Mouse (Mus musculus) ES-Bruce4 (cell line): ENCODE results near the gene Teddm2. TPM values are rescaled to one million over a fixed set of nuclear protein-coding genes. Genes with fewer than 3 reads are reported as not detected.

Experiments used
- H3K27ac ChIP-seq: 2 replicates; pipeline ENCODE4 v1.5.1; 2012; ENCODE audit warnings: low read length, inconsistent platforms; ENCODE audit not compliant: insufficient read depth
- H3K27me3 ChIP-seq: 2 replicates; pipeline ENCODE4 v1.6.1; 2012; ENCODE audit warnings: mild to moderate bottlenecking, low read length, inconsistent platforms; ENCODE audit not compliant: control insufficient read depth, poor library complexity, insufficient read depth, severe bottlenecking
- H3K36me3 ChIP-seq: 2 replicates; pipeline ENCODE4 v1.6.1; 2012; ENCODE audit warnings: inconsistent platforms, mild to moderate bottlenecking, low read length, moderate library complexity; ENCODE audit not compliant: control insufficient read depth, poor library complexity, insufficient read depth, severe bottlenecking
- H3K4me1 ChIP-seq: one replicate; pipeline ENCODE4 v1.8.1; 2011; ENCODE audit warnings: low read length; ENCODE audit not compliant: control insufficient read depth, insufficient read depth
- H3K4me3 ChIP-seq: 2 replicates; pipeline ENCODE4 v1.5.1; 2011; ENCODE audit warnings: low read depth, mild to moderate bottlenecking, low read length
- H3K9ac ChIP-seq: 2 replicates; pipeline ENCODE4 v1.6.1; 2012; ENCODE audit warnings: low read depth, mild to moderate bottlenecking, inconsistent platforms; ENCODE audit not compliant: poor library complexity, severe bottlenecking
- H3K9me3 ChIP-seq: replicated peaks from 2 replicates; pipeline ENCODE4 v1.6.1; 2012; ENCODE audit warnings: mild to moderate bottlenecking, low read length, inconsistent platforms; ENCODE audit not compliant: control insufficient read depth, poor library complexity, insufficient read depth, severe bottlenecking
- CTCF ChIP-seq: IDR thresholded peaks from one replicate; pipeline ENCODE4 v1.8.1; 2011; ENCODE audit warnings: low read depth, low read length
- EP300 ChIP-seq: IDR thresholded peaks from 2 replicates; pipeline ENCODE4 v1.6.1; 2011; ENCODE audit warnings: low read depth, low read length; ENCODE audit not compliant: insufficient read depth
- POLR2A ChIP-seq: IDR thresholded peaks from one replicate; pipeline ENCODE4 v1.8.1; 2011; ENCODE audit warnings: low read length; ENCODE audit not compliant: insufficient read depth
- polyA plus RNA-seq: library from polyadenylated mRNA; stranded (reverse); fragments of >200 nt; gene quantifications from 2 replicates; pipeline ENCODE4 v1.2.4, GENCODE M21; 2011; ENCODE audit warnings: low read depth; ENCODE audit not compliant: missing spikeins, insufficient read depth, insufficient read length

Teddm2 gene
- 0.64 TPM in 1 of 2 replicates, not detected in the other for polyA plus RNA-seq

GRCm38 (mm10) chr1:153899731-153900380 lies at the start of gene Teddm2, which contains the start of gene Glul:
TSS of gene Teddm2 (minus strand) at chr1:153900228.
TSS of gene Glul (plus strand) at chr1:153899944.
- no peaks in the 10 kb centered on the region for H3K9me3 ChIP-seq
- H3K36me3 ChIP-seq, result peaks cover 17% of the 10 kb centered on the region
- peak within 1 kb of the TSS; percentile 43 for H3K9ac ChIP-seq
- H3K27me3 ChIP-seq, result no peaks in the 10 kb centered on the region
- H3K27ac ChIP-seq, result peak within 1 kb of the TSS; percentile 60
- H3K4me3 ChIP-seq, result peak within 1 kb of the TSS; percentile 82
- peaks cover 2% of the 10 kb centered on the region for H3K4me1 ChIP-seq
- peak; percentile 96 for TF ChIP-seq POLR2A
- TF ChIP-seq CTCF, result no peak
- TF ChIP-seq EP300, result peak; percentile 78; the same call in 1 of the 2 replicates

- H3K9ac ChIP-seq, result no peak overlapping the region
- no peaks in the 10 kb centered on the region for H3K27me3 ChIP-seq
- no peak overlapping the region for H3K27ac ChIP-seq
- no peak overlapping the region for H3K4me3 ChIP-seq
- no peak for TF ChIP-seq POLR2A
- no peak for TF ChIP-seq EP300
- no peak for TF ChIP-seq CTCF
- no peaks in the 10 kb centered on the region for H3K4me1 ChIP-seq
- H3K36me3 ChIP-seq, result no peaks in the 10 kb centered on the region
- H3K9me3 ChIP-seq, result no peaks in the 10 kb centered on the region
Observed at GRCm38 (mm10) chr1:153947837-153948236, 47.8 kb upstream of the Teddm2 start.

- Histone ChIP-seq H3K27ac (no peak overlapping the region), H3K4me1 (no peaks in the 10 kb centered on the region), H3K9me3 (no peaks in the 10 kb centered on the region; the same call in 1 of the 2 replicates), H3K27me3 (no peaks in the 10 kb centered on the region), H3K36me3 (no peaks in the 10 kb centered on the region), H3K4me3 (no peak overlapping the region), H3K9ac (no peak overlapping the region)
- no peak for TF ChIP-seq EP300
- TF ChIP-seq POLR2A, result no peak
- TF ChIP-seq CTCF, result no peak
Observed at GRCm38 (mm10) chr1:153946971-153947370, 46.9 kb upstream of the Teddm2 start.

- no peak overlapping the region for H3K27ac ChIP-seq
- no peaks in the 10 kb centered on the region for H3K4me1 ChIP-seq
- H3K9ac ChIP-seq, result no peak overlapping the region
- H3K36me3 ChIP-seq, result no peaks in the 10 kb centered on the region
- no peaks in the 10 kb centered on the region; the same call in 1 of the 2 replicates for H3K9me3 ChIP-seq
- TF ChIP-seq EP300, result no peak
- TF ChIP-seq CTCF, result no peak
- TF ChIP-seq POLR2A, result no peak
- H3K4me3 ChIP-seq, result no peak overlapping the region
- H3K27me3 ChIP-seq, result no peaks in the 10 kb centered on the region
Observed at GRCm38 (mm10) chr1:153945181-153945580, 45.2 kb upstream of the Teddm2 start.

- Histone ChIP-seq H3K9ac (no peak overlapping the region), H3K9me3 (peaks cover 3% of the 10 kb centered on the region; the same call in 1 of the 2 replicates), H3K27me3 (peaks cover 1% of the 10 kb centered on the region; the same call in 1 of the 2 replicates), H3K27ac (no peak overlapping the region), H3K36me3 (no peaks in the 10 kb centered on the region), H3K4me3 (no peak overlapping the region), H3K4me1 (no peaks in the 10 kb centered on the region)
- TF ChIP-seq EP300 (no peak), POLR2A (no peak), CTCF (no peak)
Observed at GRCm38 (mm10) chr1:153940986-153941385, 41.0 kb upstream of the Teddm2 start.

- TF ChIP-seq CTCF (no peak), POLR2A (no peak), EP300 (no peak)
- H3K9me3 ChIP-seq, result 0 out of 2 replicates have a peak, but pooled peaks cover 3% of the 10 kb centered on the region
- H3K4me3 ChIP-seq, result no peak overlapping the region
- H3K9ac ChIP-seq, result no peak overlapping the region
- no peak overlapping the region for H3K27ac ChIP-seq
- no peaks in the 10 kb centered on the region for H3K4me1 ChIP-seq
- H3K36me3 ChIP-seq, result no peaks in the 10 kb centered on the region
- peaks cover 1% of the 10 kb centered on the region; the same call in 1 of the 2 replicates for H3K27me3 ChIP-seq
Observed at GRCm38 (mm10) chr1:153937025-153937424, 37.0 kb upstream of the Teddm2 start.
